Mouse (Mus musculus) erythroblast, adult 5-6 weeks (primary cell): ENCODE data around the gene Mrpl55. TPM values are rescaled to one million over a fixed set of nuclear protein-coding genes. Genes with fewer than 3 reads are reported as not detected.

ENCODE experiments used
- ATAC-seq: replicated peaks from 2 replicates; pipeline ENCODE4 v1.8.0; 2016; ENCODE audit warnings: moderate number of reproducible peaks, mild to moderate bottlenecking, moderate TSS enrichment, inconsistent platforms; ENCODE audit not compliant: poor library complexity, low FRiP score, severe bottlenecking
- total RNA-seq, 2 experiments: library from RNA; stranded (forward) in 1 of 2; stranded (reverse) in 1 of 2; fragments of 150-400 nt in 1 of 2; fragments of 200-764, 138-1000 nt in 1 of 2; gene quantifications; 2 replicates each; pipeline versions ENCODE4 v1.2.3 to v1.2.4; 2015 to 2017; ENCODE audit warnings: low replicate concordance in 2 of 2

Gene Mrpl55
- total RNA-seq (2015; ENCODE audit: low replicate concordance) = 5.4 and 11.3 TPM in 2 replicates
- 10.1 and 14.1 TPM in 2 replicates for total RNA-seq (2017; ENCODE audit: low replicate concordance)

GRCm38 (mm10) chr11:59202081-59202995 is at the start of gene Mrpl55:
Mrpl55 (plus strand) TSS chr11:59202486.
- peak; percentile 94 for ATAC-seq

GRCm38 (mm10) chr11:59154220-59154619 is 48.1 kb upstream of the Mrpl55 start:
- ATAC-seq = 0 out of 2 replicates have a peak, but pooled peaks have one; percentile 12

GRCm38 (mm10) chr11:59155900-59156299 is 46.4 kb upstream of the Mrpl55 start:
- ATAC-seq = no peak

- ATAC-seq = no peak
Observed at GRCm38 (mm10) chr11:59159099-59159498, 43.2 kb upstream of the Mrpl55 start.

- ATAC-seq = no peak
Observed at GRCm38 (mm10) chr11:59159558-59159957, 42.7 kb upstream of the Mrpl55 start.

- no peak for ATAC-seq
Observed at GRCm38 (mm10) chr11:59161398-59161797, 40.9 kb upstream of the Mrpl55 start.

GRCm38 (mm10) chr11:59162443-59163254 is 39.6 kb upstream of the Mrpl55 start:
- peak; percentile 24; the same call in 1 of the 2 replicates for ATAC-seq

- peak; percentile 76 for ATAC-seq
Observed at GRCm38 (mm10) chr11:59163255-59164236, 38.7 kb upstream of the Mrpl55 start, which contains the start of gene Iba57. Iba57 (minus strand) TSS chr11:59163739.

- ATAC-seq = peak; percentile 76
Observed at GRCm38 (mm10) chr11:59164384-59164783, 37.9 kb upstream of the Mrpl55 start.

GRCm38 (mm10) chr11:59165616-59166241 is 36.6 kb upstream of the Mrpl55 start:
- ATAC-seq = no peak

- no peak for ATAC-seq
Observed at GRCm38 (mm10) chr11:59169807-59170206, 32.5 kb upstream of the Mrpl55 start.

GRCm38 (mm10) chr11:59170549-59170948 is 31.7 kb upstream of the Mrpl55 start:
- ATAC-seq = no peak

- ATAC-seq = no peak
Observed at GRCm38 (mm10) chr11:59174189-59174838, 28.0 kb upstream of the Mrpl55 start.

- no peak for ATAC-seq
Observed at GRCm38 (mm10) chr11:59176475-59176874, 25.8 kb upstream of the Mrpl55 start.

- ATAC-seq = no peak
Observed at GRCm38 (mm10) chr11:59176921-59177320, 25.4 kb upstream of the Mrpl55 start.

GRCm38 (mm10) chr11:59182864-59183331 is 19.4 kb upstream of the Mrpl55 start, which contains the start of gene Gjc2:
Gjc2 (minus strand) TSS chr11:59183213.
- ATAC-seq = peak; percentile 42

GRCm38 (mm10) chr11:59183821-59184220 is 18.5 kb upstream of the Mrpl55 start:
- ATAC-seq = peak; percentile 88

GRCm38 (mm10) chr11:59185490-59185889 is 16.8 kb upstream of the Mrpl55 start:
- no peak for ATAC-seq
